Mouse (Mus musculus): ENCODE results near the gene Ccn5. TPM values are rescaled to one million over a fixed set of nuclear protein-coding genes. Genes with fewer than 3 reads are reported as not detected.

The Ccn5 gene
- total RNA-seq (2021), result not detected
- long read RNA-seq, experiment 1, result 0 reads
- long read RNA-seq, experiment 2, result 0 reads

GRCm38 (mm10) chr2:163820607-163821006 is at the start of gene Ccn5:
Gene Ccn5 (plus strand): TSS chr2:163820861.
- DNase-seq (ENCODE audit: low spot score in 2 of 2), result peak; percentile 30 to 44

DNA sequence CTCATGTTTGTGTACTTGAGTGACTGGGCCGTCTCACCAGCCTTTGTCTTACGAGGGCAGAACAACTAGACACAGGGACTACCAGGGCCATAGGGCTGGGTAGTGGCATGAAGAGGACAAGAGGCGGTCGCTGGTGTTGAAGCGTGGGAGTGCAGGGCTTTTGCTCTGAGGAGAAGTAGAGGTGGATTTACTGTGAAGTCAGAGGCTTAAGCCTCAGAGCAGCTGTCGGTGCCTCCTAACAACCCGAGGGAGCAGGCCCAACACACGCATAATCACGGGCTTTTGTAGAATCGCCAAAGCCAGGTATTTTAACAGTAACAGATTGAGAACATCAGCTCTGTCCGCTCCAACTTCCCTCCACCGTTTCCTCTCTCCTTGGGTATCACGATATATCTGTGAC is 44.0 kb upstream of the Ccn5 start:
- DNase-seq (ENCODE audit: low spot score in 2 of 2), result no peak

DNA sequence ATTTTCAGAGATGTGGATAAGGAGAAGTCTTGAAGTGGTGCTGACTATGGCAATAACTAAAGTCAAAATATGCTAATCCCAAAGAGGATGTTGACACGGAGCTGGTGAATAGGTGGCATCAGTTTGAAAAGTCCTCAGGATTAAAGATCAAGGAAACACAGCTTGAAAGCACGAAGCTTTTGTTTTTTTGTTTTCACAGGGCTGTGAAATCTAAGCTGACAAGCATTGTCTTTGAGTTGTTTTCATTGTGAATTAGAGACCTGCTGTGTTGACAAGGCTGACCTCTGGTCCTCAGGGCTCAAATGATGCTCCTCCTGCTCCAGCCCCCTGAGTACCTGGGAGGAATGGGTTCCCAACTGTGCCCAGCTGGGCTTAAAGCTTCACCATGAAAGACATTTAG is 43.6 kb upstream of the Ccn5 start:
- no peak for DNase-seq (ENCODE audit: low spot score in 2 of 2)

GRCm38 (mm10) chr2:163778896-163779295 is 41.8 kb upstream of the Ccn5 start:
- no peak for DNase-seq (ENCODE audit: low spot score in 2 of 2)

GRCm38 (mm10) chr2:163783368-163783767 is 37.3 kb upstream of the Ccn5 start:
- DNase-seq (ENCODE audit: low spot score in 2 of 2), result no peak

DNA sequence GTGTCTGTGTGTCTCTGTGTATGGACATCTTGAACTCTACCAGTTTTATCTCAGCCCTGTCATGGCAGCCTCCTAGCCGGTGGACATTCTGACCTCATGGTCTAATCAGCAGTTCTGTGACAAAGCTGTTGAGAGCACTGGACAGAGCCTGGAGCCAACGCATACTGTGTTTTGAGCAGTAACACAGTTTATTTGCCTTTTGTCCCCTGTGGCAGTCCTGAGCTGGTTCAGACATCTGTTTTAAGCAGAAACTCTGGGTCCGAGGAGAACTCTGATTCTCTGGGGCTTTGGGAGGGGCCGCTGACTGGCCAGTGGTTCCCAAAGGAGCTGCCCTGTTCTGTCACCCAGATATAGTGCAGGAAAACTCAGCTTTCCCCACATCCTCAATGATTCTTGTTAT is 36.8 kb upstream of the Ccn5 start:
- DNase-seq (ENCODE audit: low spot score in 2 of 2), result no peak

DNA sequence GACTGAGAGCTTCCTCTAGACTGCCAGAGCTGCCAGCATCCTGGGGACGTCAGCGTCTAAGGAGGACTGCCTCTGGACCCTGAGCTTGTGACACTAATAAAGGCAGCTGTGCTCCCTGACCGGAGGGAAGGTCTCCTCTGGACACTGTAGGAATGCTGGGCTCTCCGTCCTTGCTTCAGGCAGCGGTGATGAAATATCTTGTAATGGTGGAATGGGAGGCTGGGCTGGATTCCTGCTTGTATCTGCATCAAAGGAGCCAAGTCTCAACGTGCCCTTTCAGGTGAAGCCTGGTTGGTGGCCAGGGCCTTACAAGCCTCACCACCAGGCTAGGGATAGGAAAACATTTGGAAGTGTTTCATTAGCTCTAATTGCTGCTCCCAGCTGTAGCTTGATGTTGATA is 33.6 kb upstream of the Ccn5 start:
- DNase-seq (ENCODE audit: low spot score in 2 of 2), result no peak

DNA sequence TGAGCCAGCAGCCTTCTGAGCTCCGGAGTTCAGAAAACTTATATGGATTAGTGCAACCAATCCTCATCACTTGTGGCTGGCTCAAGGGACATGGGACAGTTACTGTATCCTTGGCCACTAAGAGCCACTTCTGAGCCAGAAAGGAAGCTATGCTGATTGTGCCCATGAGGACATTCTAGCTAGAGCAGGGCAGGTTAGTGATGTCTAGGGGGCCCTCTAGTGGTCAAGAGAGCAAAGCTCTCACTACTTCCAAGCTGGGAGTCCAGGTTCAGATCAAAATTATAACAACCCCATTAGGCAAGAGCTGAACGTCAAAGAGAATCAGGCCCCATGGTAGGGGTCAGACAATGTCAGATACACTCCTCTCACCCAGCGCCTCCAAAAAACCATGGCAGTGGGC is 33.0 kb upstream of the Ccn5 start:
- no peak for DNase-seq (ENCODE audit: low spot score in 2 of 2)

DNA sequence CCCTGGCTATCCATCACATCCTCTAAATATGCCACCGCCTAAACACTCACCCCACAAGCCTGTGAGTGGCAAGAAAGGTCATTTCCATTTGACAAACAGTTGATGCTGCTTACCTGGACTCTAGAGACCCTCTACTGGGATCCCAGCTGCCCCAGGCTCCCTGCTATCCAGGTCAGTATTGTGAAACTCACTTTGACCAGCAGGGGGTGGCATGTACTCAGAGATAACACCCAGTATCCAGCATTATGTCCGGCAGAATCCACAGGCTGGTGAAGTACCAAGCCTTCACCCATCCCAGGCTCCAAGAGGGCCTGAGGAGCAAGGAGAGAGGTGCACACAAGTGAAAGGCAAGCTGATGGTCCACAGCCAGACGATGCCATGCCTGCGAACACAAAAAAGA is 32.2 kb upstream of the Ccn5 start:
- DNase-seq (ENCODE audit: low spot score in 2 of 2), result peak; percentile 22 to 66

- no peak for DNase-seq (ENCODE audit: low spot score in 2 of 2)
These were observed 22.2 kb upstream of the Ccn5 start for GRCm38 (mm10) chr2:163798411-163798810.

- DNase-seq (ENCODE audit: low spot score in 2 of 2), result no peak
These were observed 19.8 kb upstream of the Ccn5 start for GRCm38 (mm10) chr2:163800832-163801231.

DNA sequence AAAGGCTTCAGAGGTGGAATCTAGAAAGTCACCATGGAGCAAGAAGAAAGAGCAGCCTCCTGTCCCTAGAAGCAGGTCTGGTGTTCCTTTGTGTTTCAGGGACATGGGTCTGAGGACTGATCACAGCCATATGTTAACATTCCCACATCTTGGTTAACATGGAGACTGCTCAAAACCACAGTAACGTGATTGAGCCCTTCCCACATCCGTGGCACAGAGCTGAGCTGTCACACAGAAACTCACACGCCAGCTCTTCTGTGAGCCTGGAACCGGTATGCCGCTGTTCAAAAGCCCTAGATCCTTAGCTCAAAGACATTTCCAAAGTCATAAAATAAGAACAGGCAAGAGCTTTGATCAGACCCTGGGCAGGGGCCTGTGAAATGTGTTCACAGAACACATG is 19.3 kb upstream of the Ccn5 start:
- no peak for DNase-seq (ENCODE audit: low spot score in 2 of 2)

DNA sequence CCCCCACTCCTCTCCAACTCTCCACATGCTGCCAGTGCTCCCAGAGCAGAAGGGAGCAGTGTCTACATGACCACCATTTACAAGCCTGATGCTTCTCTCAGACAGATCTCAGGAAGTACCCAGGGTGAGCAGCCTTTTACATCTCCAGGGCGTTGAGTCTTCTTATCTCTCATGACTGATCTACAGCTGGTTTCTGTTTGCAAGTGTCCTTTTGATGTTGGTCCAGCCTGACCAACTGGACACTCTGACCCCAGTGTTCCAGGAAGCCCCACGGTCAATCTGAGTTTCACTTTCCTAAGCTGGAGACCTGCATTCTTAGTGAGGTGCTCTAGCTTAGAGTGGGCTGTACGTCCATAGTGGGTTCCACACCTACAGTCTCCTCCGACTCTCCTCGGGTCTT is 16.8 kb upstream of the Ccn5 start:
- no peak for DNase-seq (ENCODE audit: low spot score in 2 of 2)

DNA sequence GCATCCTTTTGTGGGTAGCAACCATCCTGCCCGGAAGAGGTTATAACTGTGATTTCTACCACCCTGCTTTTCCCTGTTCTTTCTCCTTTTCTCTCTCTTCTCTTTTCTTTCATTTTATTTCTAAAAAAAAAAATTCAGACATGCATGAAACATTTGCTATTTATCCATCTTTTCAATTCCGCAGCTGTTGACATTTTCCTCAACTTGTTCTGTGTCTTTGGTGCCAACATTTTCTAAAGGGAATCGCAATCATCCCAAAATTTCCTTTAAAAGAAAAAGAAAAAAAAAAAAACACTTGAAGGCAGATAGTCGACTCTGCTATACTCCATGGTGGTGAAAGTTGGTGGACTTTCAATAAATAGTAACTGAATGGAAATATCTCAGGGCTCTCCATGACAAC is 11.5 kb upstream of the Ccn5 start:
- DNase-seq (ENCODE audit: low spot score in 2 of 2), result no peak

DNA sequence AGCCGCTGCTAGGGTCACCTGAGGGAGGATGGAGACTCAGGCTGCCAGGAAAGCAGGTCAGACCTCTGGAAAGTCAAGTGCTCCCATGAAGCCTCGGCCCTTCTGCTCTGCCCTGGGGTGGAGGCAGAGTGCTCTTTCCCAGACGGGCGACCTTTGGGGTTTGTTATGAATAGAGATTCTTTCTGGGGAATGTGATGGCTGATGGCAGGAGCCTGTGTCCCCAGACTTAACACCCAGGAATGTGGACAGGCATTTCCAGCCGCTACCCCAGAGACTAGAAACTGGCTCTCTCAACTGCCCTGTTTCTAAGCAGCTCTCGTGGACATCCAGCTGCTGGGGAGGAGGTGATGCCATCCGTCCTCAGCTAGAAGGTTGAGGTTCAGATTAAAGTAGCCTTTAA is 11.0 kb upstream of the Ccn5 start:
- DNase-seq (ENCODE audit: low spot score in 2 of 2), result no peak

GRCm38 (mm10) chr2:163813077-163813476 is 7.6 kb upstream of the Ccn5 start:
- DNase-seq (ENCODE audit: low spot score in 2 of 2), result no peak

DNA sequence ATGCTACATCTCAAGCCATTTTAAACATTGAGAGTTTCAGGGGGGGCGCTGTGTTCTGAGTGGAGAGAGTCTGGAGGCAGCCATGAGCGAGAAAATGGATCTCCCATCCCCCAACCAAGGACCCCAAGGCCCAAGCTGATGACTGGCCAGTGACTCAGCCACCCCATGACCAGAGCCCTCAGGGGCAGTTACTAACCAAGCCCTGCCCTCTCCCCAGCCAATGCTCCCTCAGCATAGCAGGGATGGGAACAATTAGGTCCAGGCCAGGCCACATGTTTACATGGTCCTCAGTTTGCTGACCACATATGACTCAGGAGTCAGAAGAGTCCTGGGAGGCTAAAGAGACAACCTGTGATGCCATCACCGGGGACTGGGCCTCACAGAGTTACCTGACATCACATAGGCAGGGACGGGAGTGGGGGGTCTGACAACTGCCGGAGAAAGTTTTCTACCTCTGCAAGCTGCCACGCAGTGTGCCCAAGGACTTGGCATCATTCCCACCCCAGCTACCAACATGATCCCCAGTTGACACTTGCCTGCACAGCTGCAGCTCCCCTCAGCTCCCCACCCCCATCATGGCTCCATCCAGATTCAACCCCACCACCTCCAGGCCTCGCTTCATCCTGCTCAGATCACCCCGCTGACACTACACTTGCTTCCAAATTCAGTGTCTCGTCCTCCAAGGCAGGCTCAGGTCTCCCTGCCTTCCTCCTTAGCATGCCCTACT is 5.8 kb upstream of the Ccn5 start:
- no peak for DNase-seq (ENCODE audit: low spot score in 2 of 2)

DNA sequence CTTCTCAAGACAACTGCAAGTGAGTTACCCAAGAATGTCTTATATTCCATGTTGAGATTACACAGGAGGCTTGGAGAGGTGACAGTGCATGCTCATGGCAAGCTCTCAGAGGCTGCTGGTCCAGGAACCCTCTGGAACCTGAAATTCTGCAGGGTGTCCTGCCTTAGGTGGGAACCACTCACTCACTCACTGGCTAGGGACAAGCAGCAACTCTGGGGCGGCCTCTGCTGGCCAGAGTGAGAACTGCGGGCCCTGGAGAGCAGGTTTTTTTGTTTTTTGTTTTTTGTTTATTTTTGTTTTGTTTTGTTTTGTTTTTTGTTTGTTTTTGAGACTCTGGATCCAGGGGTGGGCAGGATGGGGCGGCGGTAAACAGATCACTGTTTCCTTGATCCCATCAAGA is 2.6 kb downstream of the Ccn5 start:
- peak in 1 of 2 experiments; percentile 20 for DNase-seq (ENCODE audit: low spot score in 2 of 2)

GRCm38 (mm10) chr2:163823771-163824170 is 3.1 kb downstream of the Ccn5 start:
- no peak for DNase-seq (ENCODE audit: low spot score in 2 of 2)

DNA sequence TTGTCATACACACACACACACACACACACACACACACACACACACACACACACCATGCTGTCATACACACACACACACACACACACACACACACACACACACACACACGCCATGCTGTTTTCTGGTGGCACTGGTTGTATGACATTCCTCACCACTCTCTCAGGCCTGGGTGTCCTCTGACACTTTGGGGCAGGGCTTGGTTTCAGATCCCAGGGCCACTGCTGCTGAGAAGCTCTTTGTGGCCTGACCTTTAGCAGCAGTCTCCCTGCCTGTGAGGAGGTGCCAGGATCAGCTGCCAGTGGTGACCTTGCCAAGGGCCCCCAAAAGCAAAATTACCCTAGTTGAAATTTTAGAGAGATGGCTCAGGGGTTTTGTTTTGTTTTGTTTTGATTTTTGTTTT is 5.2 kb downstream of the Ccn5 start:
- no peak for DNase-seq (ENCODE audit: low spot score in 2 of 2)

DNA sequence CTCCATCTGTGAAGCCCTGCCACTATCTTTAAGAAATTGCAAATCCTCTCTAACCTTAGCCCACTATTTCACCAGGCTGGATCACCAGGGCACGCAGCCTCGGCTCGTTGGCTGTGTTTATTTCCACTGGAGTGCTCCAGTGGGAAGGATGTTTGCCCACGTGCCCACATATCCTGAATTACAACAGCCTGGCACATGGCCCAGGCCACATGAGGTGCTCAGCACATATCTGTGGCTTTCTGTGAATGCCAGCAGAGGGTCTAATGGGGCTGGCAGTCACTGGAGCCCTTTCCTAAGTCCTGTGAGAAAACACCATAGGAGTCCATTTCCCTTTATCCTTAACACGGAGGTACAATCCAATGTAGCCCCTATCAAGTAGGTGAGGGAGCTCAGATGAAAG is 5.8 kb downstream of the Ccn5 start:
- DNase-seq (ENCODE audit: low spot score in 2 of 2), result no peak

DNA sequence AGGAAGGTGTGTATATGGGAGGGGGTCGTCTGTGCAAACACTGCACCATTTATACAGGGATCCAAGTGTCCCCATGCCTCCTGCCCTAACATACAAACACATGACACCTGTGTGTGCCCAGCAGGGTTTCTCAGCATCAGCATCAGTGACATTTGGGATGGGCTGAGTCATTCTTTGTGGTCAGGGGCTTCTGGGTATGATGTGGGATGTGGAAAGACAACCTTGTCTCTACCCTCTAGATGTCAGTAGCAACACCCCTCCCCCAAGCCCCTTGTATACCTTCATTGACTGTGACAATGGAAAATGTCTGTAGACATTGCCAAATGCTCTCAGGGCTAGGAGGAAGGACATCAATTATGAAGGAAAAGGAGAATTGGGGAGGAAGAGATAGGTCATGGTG is 10.5 kb downstream of the Ccn5 start:
- no peak for DNase-seq (ENCODE audit: low spot score in 2 of 2)

GRCm38 (mm10) chr2:163838043-163838442 is 17.4 kb downstream of the Ccn5 start:
- DNase-seq (ENCODE audit: low spot score in 2 of 2), result peak in 1 of 2 experiments; percentile 59

DNA sequence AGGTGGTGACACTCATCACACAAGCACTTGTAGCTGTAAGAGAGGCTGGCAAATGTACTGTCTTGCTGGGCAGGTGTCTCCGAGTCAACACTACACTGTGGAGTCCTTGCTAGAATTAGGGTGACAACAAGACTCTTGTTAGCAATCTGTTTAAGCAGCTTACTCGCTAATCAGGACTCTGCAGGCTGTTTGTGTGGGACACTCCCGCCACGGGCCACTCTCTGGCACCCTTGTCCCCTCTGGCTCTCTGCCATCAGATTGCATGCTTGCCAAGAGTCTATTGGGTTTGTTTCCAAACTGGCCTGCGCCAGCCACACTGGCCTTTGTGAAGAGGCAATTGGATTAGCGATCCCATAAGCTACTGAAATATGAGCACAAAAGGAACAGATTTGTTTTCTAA is 18.9 kb downstream of the Ccn5 start:
- peak in 1 of 2 experiments; percentile 58 for DNase-seq (ENCODE audit: low spot score in 2 of 2)
